Mouse (Mus musculus): ENCODE data around the gene Ogdh. TPM values are rescaled to one million over a fixed set of nuclear protein-coding genes. Genes with fewer than 3 reads are reported as not detected.

Gene Ogdh
- polyA plus RNA-seq, 1 experiment from 2014 or later = 92.5 TPM

GRCm38 (mm10) chr11:6402515-6403510, 111.4 kb downstream of the Ogdh start:
- Histone ChIP-seq H3K4me1 (replicated peaks) (0 out of 2 replicates have a peak, but pooled peaks cover 7% of the 10 kb centered on the region), H3K27ac (no peak overlapping the region), H3K9ac (replicated peaks) (no peak overlapping the region), H3K27me3 (no peaks in the 10 kb centered on the region), H3K4me3 (replicated peaks) (no peak overlapping the region), H3K4me2 (replicated peaks) (no peak overlapping the region), H3K9me3 (no peaks in the 10 kb centered on the region), H3K36me3 (peaks cover 91% of the 10 kb centered on the region)
- WGBS = 89% methylated on average over 19 of the region's 19 CpGs
- ATAC-seq = no peak

GRCm38 (mm10) chr11:6403830-6404405, 112.5 kb downstream of the Ogdh start:
- Histone ChIP-seq H3K4me2 (replicated peaks) (no peak overlapping the region), H3K27me3 (no peaks in the 10 kb centered on the region), H3K9ac (replicated peaks) (no peak overlapping the region), H3K4me3 (replicated peaks) (no peak overlapping the region), H3K9me3 (no peaks in the 10 kb centered on the region), H3K27ac (no peak overlapping the region), H3K4me1 (replicated peaks) (0 out of 2 replicates have a peak, but pooled peaks cover 7% of the 10 kb centered on the region), H3K36me3 (peaks cover 80% of the 10 kb centered on the region)
- no peak for ATAC-seq
- 92% methylated on average over 5 of the region's 5 CpGs for WGBS

DNA sequence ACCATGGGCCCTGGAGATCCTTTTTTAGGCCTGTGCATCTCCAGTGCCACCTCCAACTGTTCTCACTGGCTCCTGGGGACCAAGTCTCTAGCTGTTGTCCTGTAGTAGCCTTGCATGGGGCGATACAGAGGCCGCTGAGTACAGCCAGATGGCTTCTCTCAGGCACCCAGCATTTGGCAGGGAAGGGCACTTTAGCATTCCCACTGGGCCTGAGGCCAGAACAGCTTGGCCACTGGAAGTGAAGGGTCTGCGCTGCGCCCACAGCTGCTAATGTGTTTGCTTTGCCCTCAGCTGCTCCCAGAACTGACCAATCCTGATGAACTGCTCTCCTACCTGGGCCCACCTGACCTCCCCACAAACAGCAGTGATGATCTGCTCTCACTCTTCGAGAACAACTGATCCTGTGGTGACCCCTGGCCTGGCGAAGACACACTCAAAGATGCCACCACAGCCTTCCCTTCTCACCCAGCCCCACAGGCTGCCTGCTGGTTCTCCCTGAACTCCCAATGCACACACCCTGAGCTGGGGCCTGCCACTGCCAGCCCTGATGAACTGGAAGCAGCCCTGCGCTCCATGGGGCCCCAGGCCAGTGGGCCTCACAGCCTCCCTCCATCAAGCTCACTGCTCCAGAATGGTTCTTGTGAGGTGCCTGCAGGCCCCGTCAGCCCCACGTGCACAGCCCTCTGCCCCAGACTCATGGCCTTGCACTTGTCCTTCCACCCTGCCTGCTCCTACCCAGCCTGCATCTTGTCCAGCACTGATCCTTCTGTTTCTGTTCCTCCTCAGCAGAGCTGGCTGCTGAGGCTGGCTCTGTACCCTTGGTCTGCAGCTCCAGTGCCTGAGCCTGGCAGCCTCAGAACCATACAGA, 113.5 kb downstream of the Ogdh start:
- ATAC-seq = no peak
- peak overlapping the region; percentile 44 for H3K27ac ChIP-seq
- H3K4me1 ChIP-seq (replicated peaks) = 0 out of 2 replicates have a peak, but pooled peaks cover 7% of the 10 kb centered on the region
- WGBS = 90% methylated on average over 9 of the region's 9 CpGs
- no peak overlapping the region for H3K4me2 ChIP-seq (replicated peaks)
- H3K27me3 ChIP-seq = no peaks in the 10 kb centered on the region
- no peaks in the 10 kb centered on the region for H3K9me3 ChIP-seq
- no peak overlapping the region for H3K9ac ChIP-seq (replicated peaks)
- peaks cover 70% of the 10 kb centered on the region for H3K36me3 ChIP-seq
- H3K4me3 ChIP-seq (replicated peaks) = no peak overlapping the region

DNA sequence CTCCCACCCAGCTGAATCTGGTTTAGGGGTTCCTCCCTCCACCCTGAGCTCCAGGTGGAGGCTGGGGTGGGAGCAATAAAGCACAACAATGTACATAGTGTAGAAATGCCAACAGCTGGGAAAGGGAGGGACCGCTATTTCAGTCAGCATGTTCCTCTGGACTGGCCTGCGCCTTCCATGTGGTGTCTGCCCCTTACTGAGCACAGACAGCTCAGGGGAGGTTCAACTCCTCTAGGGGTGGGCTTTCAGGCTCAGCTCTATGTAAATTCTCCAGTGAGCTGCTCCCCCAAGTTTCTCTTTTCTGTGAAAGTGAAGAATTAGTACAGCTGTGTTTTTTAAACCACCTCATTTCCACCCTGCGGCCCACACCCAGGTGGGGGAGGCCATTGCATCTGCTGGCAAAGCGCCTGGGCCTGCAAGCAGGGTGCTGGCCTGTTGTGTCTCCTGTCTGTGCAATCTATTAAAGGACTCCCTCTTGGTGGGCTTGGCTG, 114.2 kb downstream of the Ogdh start:
- Histone ChIP-seq H3K4me2 (replicated peaks) (no peak overlapping the region), H3K4me1 (replicated peaks) (0 out of 2 replicates have a peak, but pooled peaks cover 7% of the 10 kb centered on the region), H3K27ac (peak overlapping the region; percentile 44), H3K9me3 (no peaks in the 10 kb centered on the region), H3K36me3 (peaks cover 63% of the 10 kb centered on the region), H3K27me3 (no peaks in the 10 kb centered on the region), H3K4me3 (replicated peaks) (no peak overlapping the region), H3K9ac (replicated peaks) (no peak overlapping the region)
- ATAC-seq = no peak
- 93% methylated on average over 4 of the region's 4 CpGs for WGBS

Small RNAs within 50 kb of the gene (microRNA-seq; reads per million reads assigned to microRNA genes)
- 3.5 reads per million, percentile 14 among the genes with 10 or more reads in this experiment for gene Mir7651

Other genes with a start within 250 kb of the Ogdh start
- 45.6 and 47.0 TPM in 2 replicates for gene Camk2b, start 225.3 kb upstream of the Ogdh start, polyA plus RNA-seq (2015; fragmentation: Nextera tagmentation; extraction: Ambion mirVana)
- gene A730071L15Rik, start 91.6 kb upstream of the Ogdh start, polyA plus RNA-seq (2015; fragmentation: Nextera tagmentation; extraction: Ambion mirVana) = 0.59 and 1.0 TPM in 2 replicates
- 62.7 and 65.7 TPM in 2 replicates for gene Nudcd3, start 91.2 kb upstream of the Ogdh start, polyA plus RNA-seq (2015; fragmentation: Nextera tagmentation; extraction: Ambion mirVana)
- gene Npc1l1, start 61.5 kb upstream of the Ogdh start, polyA plus RNA-seq (2015; fragmentation: Nextera tagmentation; extraction: Ambion mirVana) = 0.05 TPM in 1 of 2 replicates, not detected in the other
- 76.7 and 79.8 TPM in 2 replicates for gene Ddx56, start 23.9 kb upstream of the Ogdh start, polyA plus RNA-seq (2015; fragmentation: Nextera tagmentation; extraction: Ambion mirVana)
- gene Tmed4, start 16.8 kb upstream of the Ogdh start, polyA plus RNA-seq (2015; fragmentation: Nextera tagmentation; extraction: Ambion mirVana) = 156 and 159 TPM in 2 replicates
- gene Zmiz2, start 97.4 kb downstream of the Ogdh start, polyA plus RNA-seq (2015; fragmentation: Nextera tagmentation; extraction: Ambion mirVana) = 32.9 and 33.6 TPM in 2 replicates
- 3,782 and 3,914 TPM in 2 replicates for gene Ppia, start 123.8 kb downstream of the Ogdh start, polyA plus RNA-seq (2015; fragmentation: Nextera tagmentation; extraction: Ambion mirVana)
- gene H2afv, start 152.8 kb downstream of the Ogdh start, polyA plus RNA-seq (2015; fragmentation: Nextera tagmentation; extraction: Ambion mirVana) = 605 and 617 TPM in 2 replicates
- gene Purb, start 184.3 kb downstream of the Ogdh start, polyA plus RNA-seq (2015; fragmentation: Nextera tagmentation; extraction: Ambion mirVana) = 12.7 and 13.9 TPM in 2 replicates
- 0.27 and 0.32 TPM in 2 replicates for gene Myo1g, start 229.3 kb downstream of the Ogdh start, polyA plus RNA-seq (2015; fragmentation: Nextera tagmentation; extraction: Ambion mirVana)

All from midbrain, embryonic 13.5 days (tissue).